Mouse (Mus musculus) lung, postnatal 4 days (tissue): ENCODE measurements at regions not wholly inside any gene's neighbourhood (a gene's known extent, or its start where the extent isn't known, plus 50 kb on each side); places are given as distances from the start of the nearest gene placed in this dataset.

Source experiments
- DNase-seq, 2 experiments: peaks; one replicate each; pipeline ENCODE4 v3.0.0; 2021

DNA sequence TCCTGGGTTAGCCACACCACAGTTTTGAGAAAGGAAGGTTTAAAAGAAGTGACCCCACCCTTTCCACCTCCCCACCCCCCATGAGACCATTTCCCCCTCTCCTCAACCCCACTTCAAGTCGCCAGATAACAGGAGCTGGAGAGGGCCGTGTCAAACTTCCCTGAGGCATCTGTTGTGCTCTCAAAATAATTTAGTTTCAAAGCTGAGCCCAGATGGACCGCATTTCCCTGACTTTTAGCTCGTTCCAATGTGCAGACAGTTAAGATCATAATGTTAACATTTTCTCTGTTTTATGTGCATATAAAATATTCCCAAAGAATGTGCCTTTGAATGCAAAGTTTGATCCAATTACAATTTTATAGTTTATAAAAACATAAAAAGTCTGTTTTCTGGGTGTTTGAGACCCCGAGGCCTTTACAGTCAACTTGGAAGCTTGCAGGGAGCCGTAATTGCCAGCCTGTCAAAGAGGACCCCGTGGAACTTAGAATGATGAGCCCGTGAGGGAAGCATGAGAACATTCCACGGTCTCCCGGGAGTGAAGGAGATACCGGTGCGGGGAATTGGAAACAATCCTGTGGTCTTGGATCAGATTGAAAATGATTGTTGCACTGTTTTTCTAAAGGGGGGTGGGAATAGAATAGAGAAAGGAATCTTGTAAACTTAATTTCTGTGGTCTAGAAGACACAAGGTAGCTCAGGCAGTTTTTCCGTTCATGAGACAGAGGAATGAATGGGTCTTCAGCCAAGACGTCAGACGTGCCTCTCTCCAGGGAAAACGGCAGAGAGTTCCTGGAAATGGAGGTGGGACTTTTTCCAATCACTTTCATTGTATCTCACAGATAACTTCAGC is 903.3 kb downstream of the Mrps31 start:
- DNase-seq = no peak

- DNase-seq = peak; percentile 50 to 57
Measured at GRCm38 (mm10) chr8:23319556-23319955, 908.4 kb downstream of the Mrps31 start.

- peak in 1 of 2 experiments; percentile 28 for DNase-seq
Measured at GRCm38 (mm10) chr8:23321166-23321565, 910.0 kb downstream of the Mrps31 start.

DNA sequence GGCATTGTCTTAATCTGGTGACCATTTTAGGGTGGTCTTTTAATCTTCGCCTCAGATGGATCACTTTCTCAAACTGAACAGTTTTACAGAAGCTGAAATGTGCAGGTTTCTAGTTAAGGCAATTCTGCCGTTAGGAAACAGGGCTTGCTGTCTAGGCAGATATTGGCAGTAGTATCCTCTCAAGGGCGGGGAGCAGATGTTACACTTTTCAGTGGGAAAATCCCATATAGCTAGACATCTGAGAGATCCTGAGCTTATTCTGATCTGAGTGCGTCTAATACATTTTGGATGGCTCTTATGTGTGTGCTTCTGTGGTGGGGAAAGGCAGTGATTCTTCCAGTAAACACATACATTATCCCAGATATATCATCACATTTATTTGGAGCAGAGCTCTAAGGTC is 916.1 kb downstream of the Mrps31 start:
- no peak for DNase-seq

DNA sequence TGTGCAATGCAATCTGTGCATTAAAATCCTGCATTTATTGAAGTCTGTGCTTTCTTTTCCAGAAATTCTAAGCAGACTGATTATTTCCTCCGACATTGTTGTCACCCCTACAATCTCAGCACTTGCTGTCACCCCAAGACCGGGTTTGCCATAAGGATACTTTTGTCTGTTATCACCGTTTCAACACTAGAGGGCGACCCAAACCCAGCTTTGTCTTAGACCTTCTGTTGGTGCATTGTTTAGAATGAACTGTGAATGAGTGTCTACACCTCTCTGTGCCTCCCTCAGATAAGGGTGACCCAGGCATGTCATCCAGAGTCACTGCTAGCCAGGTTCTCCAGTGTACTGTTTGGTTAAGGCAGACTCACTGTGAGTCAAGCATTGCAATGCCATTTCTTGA is 933.0 kb downstream of the Mrps31 start:
- DNase-seq = peak in 1 of 2 experiments; percentile 22

DNA sequence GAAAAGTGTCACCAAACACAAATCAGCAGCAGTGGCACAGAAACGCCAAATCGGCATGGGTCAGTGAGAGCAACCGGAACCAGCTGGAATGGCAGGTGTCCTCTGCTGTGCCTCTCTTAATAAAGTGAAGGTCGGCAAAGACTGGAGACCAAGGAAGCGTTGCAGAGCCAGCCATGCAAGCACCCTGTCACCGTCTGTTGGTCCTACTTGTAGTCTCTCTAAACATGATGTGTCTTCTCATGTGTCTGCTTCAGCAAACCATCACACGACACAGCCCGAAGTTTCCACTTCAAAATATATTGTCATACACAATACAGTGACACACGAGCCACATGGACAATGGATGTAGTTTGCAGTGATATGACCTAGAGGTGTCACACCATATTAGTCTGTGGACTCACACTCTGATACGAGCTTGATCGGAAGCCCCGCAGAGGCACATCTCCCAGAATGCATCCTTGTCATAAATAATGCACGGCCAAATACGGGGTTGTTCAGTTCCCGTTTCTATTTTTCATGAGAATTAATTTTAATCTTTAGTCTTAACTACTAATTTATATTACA is 940.3 kb downstream of the Mrps31 start:
- DNase-seq = no peak

GRCm38 (mm10) chr8:23352259-23353106 is 941.3 kb downstream of the Mrps31 start:
- no peak for DNase-seq

DNA sequence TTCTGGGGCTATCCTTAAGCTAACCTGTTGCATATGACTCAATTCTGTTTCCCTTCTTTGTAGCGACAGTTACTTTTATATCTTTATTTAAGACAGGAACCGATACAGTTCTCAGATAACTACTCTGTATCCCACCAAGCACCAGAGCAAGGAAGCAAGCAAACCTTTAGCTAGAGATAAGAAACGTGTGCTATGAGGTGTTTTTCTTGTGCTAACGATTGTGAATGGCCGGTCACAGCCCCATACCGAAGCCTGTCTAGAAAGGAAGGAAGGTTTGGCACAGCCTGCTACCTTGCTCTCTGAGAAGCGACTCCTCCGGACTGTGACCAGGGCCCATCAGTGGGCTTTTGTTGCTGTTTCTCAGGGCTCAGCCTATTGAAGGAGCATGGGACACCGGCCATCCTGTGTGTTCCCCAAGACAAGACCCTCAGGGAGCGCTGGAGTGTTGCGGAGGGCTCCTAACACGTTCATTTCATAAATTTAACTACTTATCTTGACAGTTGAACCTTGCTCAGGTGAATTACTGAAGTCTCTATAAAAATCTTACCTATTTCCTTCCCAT is 949.0 kb downstream of the Mrps31 start:
- no peak for DNase-seq

- no peak for DNase-seq
Measured at GRCm38 (mm10) chr8:23360850-23361274, 949.7 kb downstream of the Mrps31 start.
